Mouse (Mus musculus) 3134 (cell line): ENCODE measurements around the gene Gaa.

Experiments
- DNase-seq: peaks from one replicate; pipeline ENCODE4 v3.0.0-alpha.2; 2011; ENCODE audit warnings: low spot score; ENCODE audit not compliant: insufficient read length; ENCODE audit errors: extremely low read depth

Gaa gene

GRCm38 (mm10) chr11:119300246-119300935 is 32.7 kb downstream of the Gaa start:
- DNase-seq = no peak

GRCm38 (mm10) chr11:119300986-119301385 is 33.3 kb downstream of the Gaa start:
- DNase-seq = no peak

DNA sequence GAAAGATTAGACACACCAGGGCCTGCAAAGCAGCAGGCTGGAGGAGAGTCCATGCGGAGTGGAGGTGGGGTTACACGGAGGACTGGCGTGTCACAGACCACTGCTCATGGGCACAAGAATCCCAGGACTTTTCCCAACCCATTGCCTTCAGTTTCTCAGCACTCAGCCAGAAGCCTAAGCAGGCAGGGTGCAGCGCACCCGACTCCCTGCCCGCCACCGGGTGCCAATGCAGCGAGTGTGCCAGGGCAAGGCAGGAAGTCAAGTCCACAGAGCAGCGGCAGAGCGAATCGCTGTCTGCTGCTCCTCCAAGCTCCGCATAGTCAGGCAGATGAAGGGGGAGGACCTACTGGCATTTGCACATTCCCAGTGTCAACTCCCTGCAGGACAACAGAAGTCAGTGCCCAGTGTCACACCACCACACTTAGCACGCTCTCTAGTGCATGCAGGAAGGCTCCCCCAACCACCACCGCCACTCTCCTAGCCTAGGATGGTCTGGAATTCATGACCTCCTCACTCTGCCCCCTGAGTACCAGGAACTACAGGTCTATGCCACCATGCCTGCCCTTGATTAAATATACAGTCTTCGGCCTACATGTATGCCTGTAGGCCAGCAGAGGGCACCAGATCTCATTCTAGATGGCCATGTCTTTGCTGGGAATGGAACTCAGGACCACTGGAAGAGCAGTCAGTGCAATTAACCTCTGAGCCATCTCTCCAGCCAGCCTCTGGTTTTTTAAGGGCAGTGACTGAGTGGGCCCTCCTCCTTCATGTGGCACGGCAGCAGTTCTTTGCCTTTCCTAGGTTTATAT is 37.4 kb downstream of the Gaa start:
- peak; percentile 75 for DNase-seq

DNA sequence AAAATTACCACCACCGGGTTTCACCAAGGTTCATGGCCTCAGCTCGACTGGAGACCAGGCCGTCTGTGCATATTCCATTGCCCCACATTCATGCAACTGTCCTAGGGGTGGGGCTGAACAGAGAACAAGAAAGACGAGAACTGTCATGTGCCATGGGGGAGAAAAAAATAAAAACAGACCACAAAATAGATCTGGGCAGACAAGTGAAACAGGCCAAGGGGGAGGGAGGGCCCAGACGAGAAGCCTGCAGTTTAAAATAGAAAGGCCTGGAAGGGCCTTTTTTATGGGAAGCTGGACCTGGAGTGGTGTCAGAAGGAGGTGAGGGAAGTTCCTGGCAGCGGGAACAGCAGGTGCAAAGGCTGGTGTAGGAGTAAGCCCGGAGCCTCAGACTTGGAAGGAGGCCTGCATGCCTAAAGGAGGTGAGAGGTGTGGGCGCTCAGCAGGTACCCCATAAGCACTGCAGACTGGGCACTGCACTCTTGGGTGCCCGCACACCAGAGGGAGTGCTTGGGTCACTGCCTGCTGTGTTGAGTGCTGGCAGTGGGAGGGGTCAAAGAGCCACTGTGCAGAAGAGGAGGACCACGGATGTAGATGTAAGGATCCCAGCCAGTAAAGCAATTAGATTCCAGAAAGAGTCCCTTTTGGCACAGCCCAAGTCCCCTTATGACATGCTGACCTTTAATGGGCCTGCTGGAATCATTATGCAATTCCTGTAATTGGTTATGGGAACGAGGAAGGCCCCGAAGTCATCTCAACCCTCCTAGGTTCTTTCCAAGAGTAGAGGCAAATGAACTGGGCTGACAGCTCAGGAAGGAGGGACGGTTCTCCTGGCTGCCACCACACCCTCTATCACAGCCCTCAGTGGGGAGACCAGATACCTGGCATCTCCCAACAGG is 39.3 kb downstream of the Gaa start:
- no peak for DNase-seq

GRCm38 (mm10) chr11:119307658-119307867 is 39.9 kb downstream of the Gaa start, which contains the start of gene Card14:
Gene Card14 (plus strand): TSS chr11:119307768.
- DNase-seq = no peak

DNA sequence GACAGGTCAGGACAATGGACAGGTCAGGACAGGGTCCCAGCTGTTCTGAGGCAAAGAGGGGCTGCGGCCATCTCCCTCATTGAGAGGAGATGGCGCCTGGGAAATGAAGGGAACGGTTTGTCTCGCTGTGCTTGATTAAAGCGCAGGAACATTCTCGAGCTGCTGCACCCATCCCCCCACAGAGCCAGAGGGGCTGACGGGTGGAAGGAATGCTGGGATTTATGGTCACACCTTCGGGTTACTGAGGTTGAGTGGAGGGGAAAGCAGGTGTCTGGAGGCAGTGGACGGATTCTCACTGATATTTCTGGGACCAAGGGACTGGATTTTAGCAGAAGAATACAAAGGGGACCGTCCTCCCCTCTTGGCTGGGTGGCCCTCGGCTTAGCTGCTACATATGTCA is 40.2 kb downstream of the Gaa start:
- DNase-seq = no peak

GRCm38 (mm10) chr11:119310621-119311020 is 42.9 kb downstream of the Gaa start:
- DNase-seq = no peak

DNA sequence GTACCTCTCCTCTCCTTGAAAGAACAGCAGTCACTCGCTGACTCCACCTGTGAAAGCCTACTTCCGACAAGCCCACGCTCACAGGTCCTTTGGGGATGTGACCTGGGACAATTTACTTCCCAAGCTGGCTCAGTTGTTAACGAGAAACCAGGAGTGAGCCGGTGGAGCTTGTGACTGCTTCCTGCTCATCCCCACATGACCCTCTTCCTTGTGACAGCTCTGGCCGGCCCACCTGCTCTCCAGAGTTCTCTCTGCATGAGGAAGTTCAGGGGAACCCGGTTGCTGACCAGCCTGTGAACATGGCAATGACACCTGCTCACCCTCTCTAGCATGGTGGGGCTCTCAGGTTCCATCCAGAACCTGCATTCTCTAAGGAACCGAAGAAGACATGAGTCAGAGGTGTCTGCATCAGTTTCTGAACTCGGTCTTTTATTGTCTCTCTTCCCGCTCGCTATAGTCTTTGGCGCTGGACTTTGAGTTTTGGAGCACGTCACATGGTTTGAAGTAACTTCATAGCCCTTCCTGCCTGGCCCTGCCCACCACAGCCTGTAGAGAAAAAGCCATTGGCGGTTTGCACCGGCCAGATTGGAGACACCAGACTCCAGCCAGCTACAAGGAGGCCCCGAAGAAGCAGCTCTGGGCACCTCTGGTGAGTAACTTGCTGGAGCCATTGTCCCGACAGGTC is 46.7 kb downstream of the Gaa start:
- DNase-seq = no peak

DNA sequence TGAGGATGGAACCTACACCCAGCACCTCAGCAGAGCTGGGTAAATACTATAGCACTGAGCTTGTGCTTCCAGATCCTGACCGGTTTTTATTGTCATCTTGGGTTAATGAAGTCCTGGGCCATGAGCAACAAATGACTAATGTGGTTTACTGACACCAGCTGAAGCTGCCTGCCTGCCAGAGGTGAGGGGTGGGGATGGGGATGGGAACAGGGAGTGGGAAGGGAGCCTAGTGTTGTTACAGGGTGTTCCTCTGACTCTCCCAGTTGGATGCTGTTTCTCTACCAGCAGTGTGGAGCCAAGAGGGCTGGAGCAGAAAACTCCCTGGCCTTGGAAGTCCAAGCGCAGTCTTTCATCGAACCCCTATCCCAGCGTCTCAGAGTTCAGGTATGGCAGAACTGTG is 49.0 kb downstream of the Gaa start:
- DNase-seq = peak; percentile 26

- DNase-seq = no peak
These were observed 54.8 kb downstream of the Gaa start for GRCm38 (mm10) chr11:119322521-119322920.

GRCm38 (mm10) chr11:119325068-119325467 is 57.4 kb downstream of the Gaa start:
- DNase-seq = no peak

DNA sequence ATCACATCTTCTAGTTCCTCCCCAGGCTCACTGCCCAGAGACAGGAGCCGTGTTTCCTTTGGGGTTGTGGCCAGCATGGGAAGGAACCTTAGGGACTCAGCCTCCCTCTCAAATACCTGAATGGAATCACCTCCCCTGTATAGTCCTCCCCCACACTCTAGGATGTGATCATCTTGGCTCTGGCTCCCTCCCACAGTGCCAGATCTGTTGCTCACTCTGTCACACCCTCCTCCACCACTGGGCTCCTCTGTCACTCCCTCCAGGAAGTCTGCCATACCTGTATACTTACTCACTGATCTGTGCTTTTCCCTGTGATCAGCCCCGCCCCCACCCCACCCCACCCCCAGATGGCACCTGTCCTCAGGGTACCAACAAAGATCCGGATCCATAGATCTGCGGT is 62.9 kb downstream of the Gaa start:
- DNase-seq = no peak

DNA sequence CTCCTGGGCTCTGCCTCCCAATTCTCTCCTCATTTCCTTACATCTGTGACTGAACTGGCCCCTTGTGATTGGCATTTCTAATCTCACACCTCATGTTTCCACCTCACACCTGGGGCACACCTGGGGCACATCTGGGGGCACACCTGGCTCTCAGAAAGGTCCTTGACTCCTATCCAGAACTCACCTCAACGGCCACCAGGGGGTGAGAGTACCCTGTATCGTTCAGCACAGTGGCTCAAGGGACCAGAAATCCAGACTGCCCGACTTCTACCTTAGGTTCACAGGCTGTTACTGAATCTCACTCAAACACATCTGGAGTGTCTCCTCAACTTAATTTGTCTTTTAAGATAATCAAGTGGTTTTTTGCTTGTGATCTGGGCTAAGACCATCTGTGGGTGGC is 64.3 kb downstream of the Gaa start:
- DNase-seq = no peak
